Mouse (Mus musculus) retina, postnatal 7 days (tissue): ENCODE results near the gene Kcne1.

Experiments
- DNase-seq: peaks from one replicate; pipeline ENCODE4 v3.0.0-alpha.2; 2012; ENCODE audit warnings: low read depth, low spot score

Kcne1 gene

DNA sequence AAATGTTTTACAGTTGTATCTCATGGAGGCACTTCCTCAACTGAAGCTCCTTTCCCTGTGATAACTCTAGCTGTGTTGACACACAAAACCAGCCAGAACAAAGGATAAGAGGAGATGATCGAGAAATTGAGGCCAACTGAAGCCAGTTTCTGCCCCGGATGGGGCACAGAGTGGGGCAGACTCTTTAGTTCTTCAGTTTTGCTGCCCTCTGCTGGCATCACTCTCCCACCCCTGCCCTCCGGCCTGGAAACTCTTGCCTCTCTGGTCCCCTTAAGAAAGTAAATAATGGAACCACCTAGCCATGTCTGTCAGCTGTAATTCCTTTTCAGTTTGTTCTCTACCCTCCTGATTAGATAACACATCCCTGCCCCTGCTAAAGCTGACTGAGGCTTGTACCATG is 51.3 kb downstream of the Kcne1 start:
- DNase-seq: no peak

DNA sequence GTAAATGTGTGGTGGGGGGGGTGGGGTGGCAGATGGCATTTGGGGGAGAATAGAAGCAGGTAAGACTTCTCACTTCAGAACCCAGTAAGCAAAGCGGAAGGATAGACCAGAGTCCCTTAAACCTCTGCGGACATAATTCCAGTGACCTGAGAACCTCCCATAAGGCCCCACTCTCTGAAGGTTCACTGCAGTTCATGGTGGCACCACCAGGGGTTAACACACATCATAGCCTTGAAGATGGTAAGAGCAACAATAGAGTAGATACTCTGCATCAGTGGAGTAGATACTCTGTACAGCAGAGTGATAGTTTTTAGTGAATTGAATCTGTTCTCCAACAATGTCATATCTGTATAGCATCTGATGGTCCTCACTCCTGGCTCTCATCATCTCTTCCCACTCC is 53.7 kb downstream of the Kcne1 start:
- no peak for DNase-seq

DNA sequence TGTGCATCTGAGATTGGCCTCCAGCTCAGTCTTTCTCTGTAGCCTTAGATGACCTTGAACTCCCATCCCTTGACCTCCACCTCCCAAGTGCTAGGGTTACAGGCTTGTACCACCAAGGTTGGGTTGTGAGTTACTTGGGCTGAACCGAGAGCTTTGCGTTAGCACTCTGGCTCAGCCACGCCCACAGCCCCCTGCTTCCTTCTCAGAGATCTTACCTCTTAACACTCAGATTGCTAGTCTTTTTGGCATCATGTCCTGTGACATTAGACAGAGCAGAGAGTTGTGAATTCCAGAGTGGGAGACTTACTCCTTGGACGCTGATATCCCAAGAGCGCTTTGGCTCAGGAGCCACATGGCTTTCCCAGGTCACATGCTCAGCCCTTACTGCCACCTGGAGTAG is 56.8 kb downstream of the Kcne1 start:
- no peak for DNase-seq

DNA sequence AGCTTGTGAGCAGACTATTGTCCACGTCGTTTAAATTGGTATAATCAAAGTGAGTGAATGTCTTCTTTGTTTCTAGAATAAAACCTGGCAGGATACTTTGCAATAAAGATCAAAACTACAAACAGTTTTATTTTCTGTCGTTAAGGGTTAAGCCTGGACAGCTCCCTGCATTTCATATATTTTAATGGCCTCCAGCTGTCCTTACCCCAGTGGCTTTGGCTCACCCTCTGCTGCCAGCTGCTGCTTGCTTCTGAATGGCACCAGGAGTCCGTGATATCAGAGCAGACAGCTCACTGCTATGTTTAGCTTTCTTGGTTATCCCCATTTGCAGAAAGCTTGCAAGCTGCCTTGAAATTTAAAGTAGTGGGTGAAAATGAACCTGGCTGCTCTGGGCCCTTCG is 57.3 kb downstream of the Kcne1 start:
- DNase-seq: no peak

DNA sequence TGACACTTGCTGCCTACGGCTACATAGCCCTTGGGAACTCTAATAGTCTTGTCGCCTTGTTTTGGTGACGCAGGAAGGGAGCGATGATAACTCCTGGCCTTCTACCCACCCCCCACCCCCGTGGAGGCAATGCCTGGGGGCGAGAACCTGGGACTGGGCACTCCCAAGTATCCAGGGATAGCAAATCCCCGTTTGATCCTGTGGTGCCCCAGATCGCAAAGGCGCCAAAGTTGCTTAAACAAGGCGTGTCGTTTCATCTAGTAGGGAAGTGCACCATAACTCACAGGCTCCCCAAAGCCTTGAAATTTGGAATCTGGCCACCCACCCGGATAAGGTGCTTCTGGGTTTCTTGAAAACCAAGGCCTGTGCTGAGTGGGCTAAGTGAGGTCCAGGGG is 57.9 kb downstream of the Kcne1 start:
- DNase-seq: no peak

DNA sequence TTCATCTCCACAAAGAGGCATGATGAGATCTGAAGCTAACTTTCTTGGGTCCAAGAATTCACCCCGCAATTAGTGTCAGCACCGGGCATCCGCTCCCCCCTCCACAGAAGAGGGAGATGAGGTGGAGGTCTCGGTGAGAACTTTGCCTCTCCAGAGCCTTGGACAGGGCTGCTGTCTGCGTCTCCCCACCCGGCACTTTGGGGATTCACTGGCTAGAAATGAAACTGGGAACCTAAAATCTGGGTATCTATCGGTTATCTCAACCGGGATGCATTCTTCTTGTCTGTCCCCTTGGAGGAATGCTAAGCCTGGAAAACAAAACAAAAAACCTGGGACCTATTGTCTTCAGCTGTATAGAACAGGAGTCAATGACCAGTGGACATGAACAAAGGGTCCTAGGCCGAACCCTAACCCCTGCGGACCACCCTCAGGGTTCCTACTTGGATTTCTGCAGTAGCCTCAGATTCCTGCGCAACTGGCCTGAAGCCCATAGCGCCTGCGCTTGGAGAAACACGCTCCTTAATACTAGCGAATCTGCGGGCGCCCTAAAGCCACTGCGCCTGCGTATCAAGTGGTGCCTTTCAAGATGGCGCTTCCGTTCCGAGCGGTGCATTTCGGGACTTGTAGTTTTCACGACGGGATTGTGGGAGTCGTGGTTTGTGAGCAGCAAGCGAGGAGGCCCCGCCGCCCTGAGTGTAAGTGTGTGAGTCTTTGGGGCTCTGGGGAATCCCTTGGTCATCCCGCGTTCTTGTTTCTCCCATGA is 58.4 kb downstream of the Kcne1 start, which contains the start of gene Smim11:
Gene Smim11, plus strand, starts transcription at position 638 of the 763 bp plus-strand sequence.
- DNase-seq: peak; percentile 97
